Mouse (Mus musculus) limb, embryonic 10.5 days (tissue): Measurements from ENCODE around the gene Hlcs. TPM values are rescaled to one million over a fixed set of nuclear protein-coding genes. Genes with fewer than 3 reads are reported as not detected.

Source experiments
- DNase-seq: peaks from one replicate; pipeline ENCODE4 v3.0.0-alpha.2; 2017; ENCODE audit warnings: low spot score
- H3K27ac ChIP-seq: fragments of 300-500 bp; sonication (generic); 2 replicates; pipeline ENCODE4 v1.5.1; 2016; ENCODE audit warnings: mild to moderate bottlenecking
- H3K27me3 ChIP-seq: fragments of 300-500 bp; sonication (generic); 2 replicates; pipeline ENCODE4 v1.6.1; 2016; ENCODE audit warnings: low read depth, mild to moderate bottlenecking; ENCODE audit not compliant: poor library complexity, severe bottlenecking
- H3K36me3 ChIP-seq: fragments of 300-500 bp; sonication (generic); 2 replicates; pipeline ENCODE4 v1.6.1; 2016; ENCODE audit warnings: mild to moderate bottlenecking, moderate library complexity
- H3K4me1 ChIP-seq: fragments of 300-500 bp; sonication (generic); 2 replicates; pipeline ENCODE4 v1.6.1; 2016
- H3K4me3 ChIP-seq: fragments of 300-500 bp; sonication (generic); 2 replicates; pipeline ENCODE4 v1.5.1; 2016; ENCODE audit warnings: mild to moderate bottlenecking, moderate library complexity
- H3K9me3 ChIP-seq: fragments of 300-500 bp; sonication (generic); replicated peaks from 2 replicates; pipeline ENCODE4 v1.6.1; 2016; ENCODE audit warnings: mild to moderate bottlenecking
- WGBS: fragments of 180-500 bp; shearing (Covaris S2); methylation state at CpG from one replicate; pipeline ENCODE4 v1.1.7; 2016; 5-methylcytosine and 5-hydroxymethylcytosine counted together
- polyA plus RNA-seq: library from polyadenylated mRNA; unstranded; fragments of >200 nt; fragmentation: Nextera tagmentation; extraction: Ambion mirVana; gene quantifications from 2 replicates; pipeline ENCODE4 v1.2.1, GENCODE M21; 2016

Gene Hlcs
- polyA plus RNA-seq, 1 experiment from 2014 or later, result 11.7 TPM

- Histone ChIP-seq H3K4me1 (peaks cover 47% of the 10 kb centered on the region), H3K9me3 (no peaks in the 10 kb centered on the region), H3K27me3 (peaks cover 78% of the 10 kb centered on the region), H3K27ac (no peak overlapping the region), H3K4me3 (no peak overlapping the region), H3K36me3 (no peaks in the 10 kb centered on the region)
- no peak for DNase-seq
- WGBS, result 91% methylated on average over 25 of the region's 25 CpGs
These were observed 121.7 kb downstream of the Hlcs start for GRCm38 (mm10) chr16:94191379-94192315.

- no peak for DNase-seq
- H3K4me3 ChIP-seq, result no peak overlapping the region
- H3K4me1 ChIP-seq, result peaks cover 33% of the 10 kb centered on the region
- H3K27me3 ChIP-seq, result peaks cover 89% of the 10 kb centered on the region
- 91% methylated on average over 5 of the region's 5 CpGs for WGBS
- no peaks in the 10 kb centered on the region for H3K9me3 ChIP-seq
- H3K27ac ChIP-seq, result no peak overlapping the region
- no peaks in the 10 kb centered on the region for H3K36me3 ChIP-seq
These were observed 123.1 kb downstream of the Hlcs start for GRCm38 (mm10) chr16:94190256-94190655.

- H3K27ac ChIP-seq, result no peak overlapping the region
- no peaks in the 10 kb centered on the region for H3K9me3 ChIP-seq
- no peak for DNase-seq
- H3K36me3 ChIP-seq, result no peaks in the 10 kb centered on the region
- H3K4me3 ChIP-seq, result no peak overlapping the region
- 89% methylated on average over 12 of the region's 12 CpGs for WGBS
- peaks cover 87% of the 10 kb centered on the region for H3K27me3 ChIP-seq
- peaks cover 20% of the 10 kb centered on the region for H3K4me1 ChIP-seq
These were observed 126.8 kb downstream of the Hlcs start for GRCm38 (mm10) chr16:94186526-94186925.

DNA sequence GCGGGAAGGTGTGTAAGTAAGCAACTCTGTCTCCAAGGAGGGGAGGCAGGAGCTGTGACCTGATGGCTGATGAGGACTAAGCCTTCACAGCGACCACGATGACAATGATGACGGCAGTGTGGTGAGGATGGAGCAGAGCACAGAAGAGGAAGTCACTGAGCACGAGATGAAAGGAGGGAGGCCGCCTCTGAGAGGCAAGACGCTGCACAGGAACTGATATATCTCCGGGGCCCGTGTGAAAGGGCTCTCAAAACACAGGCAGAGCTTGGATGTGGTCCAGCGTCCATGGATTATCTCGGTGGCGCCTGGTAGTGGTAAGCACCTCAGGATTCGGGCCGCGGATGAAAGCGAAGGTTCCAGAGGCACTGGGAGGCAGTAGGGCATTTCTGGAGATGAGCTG lies 127.9 kb downstream of the Hlcs start:
- Histone ChIP-seq H3K4me3 (no peak overlapping the region), H3K27ac (no peak overlapping the region), H3K4me1 (peaks cover 19% of the 10 kb centered on the region), H3K36me3 (no peaks in the 10 kb centered on the region), H3K9me3 (no peaks in the 10 kb centered on the region), H3K27me3 (peaks cover 89% of the 10 kb centered on the region)
- DNase-seq, result no peak
- 73% methylated on average over 16 of the region's 16 CpGs for WGBS

- H3K4me3 ChIP-seq, result peak overlapping the region; percentile 25; the same call in 1 of the 2 replicates
These were observed 133.1 kb downstream of the Hlcs start for GRCm38 (mm10) chr16:94180122-94180870.

GRCm38 (mm10) chr16:94179341-94180121 lies 133.8 kb downstream of the Hlcs start:
- H3K36me3 ChIP-seq, result no peaks in the 10 kb centered on the region
- peaks cover 32% of the 10 kb centered on the region for H3K4me1 ChIP-seq
- peak overlapping the region; percentile 58; the same call in 1 of the 2 replicates for H3K27ac ChIP-seq
- H3K4me3 ChIP-seq, result peak overlapping the region; percentile 25
- WGBS, result 23% methylated on average over 25 of the region's 25 CpGs
- H3K9me3 ChIP-seq, result no peaks in the 10 kb centered on the region
- peak; percentile 56 for DNase-seq
- H3K27me3 ChIP-seq, result peaks cover 88% of the 10 kb centered on the region

More at GRCm38 (mm10) chr16:94180122-94180870, 133.1 kb downstream of the Hlcs start:
- Histone ChIP-seq H3K27me3 (peaks cover 90% of the 10 kb centered on the region), H3K36me3 (no peaks in the 10 kb centered on the region), H3K4me1 (peaks cover 29% of the 10 kb centered on the region), H3K9me3 (no peaks in the 10 kb centered on the region), H3K27ac (peak overlapping the region; percentile 42; the same call in 1 of the 2 replicates)
- 43% methylated on average over 12 of the region's 12 CpGs for WGBS
- no peak for DNase-seq

DNA sequence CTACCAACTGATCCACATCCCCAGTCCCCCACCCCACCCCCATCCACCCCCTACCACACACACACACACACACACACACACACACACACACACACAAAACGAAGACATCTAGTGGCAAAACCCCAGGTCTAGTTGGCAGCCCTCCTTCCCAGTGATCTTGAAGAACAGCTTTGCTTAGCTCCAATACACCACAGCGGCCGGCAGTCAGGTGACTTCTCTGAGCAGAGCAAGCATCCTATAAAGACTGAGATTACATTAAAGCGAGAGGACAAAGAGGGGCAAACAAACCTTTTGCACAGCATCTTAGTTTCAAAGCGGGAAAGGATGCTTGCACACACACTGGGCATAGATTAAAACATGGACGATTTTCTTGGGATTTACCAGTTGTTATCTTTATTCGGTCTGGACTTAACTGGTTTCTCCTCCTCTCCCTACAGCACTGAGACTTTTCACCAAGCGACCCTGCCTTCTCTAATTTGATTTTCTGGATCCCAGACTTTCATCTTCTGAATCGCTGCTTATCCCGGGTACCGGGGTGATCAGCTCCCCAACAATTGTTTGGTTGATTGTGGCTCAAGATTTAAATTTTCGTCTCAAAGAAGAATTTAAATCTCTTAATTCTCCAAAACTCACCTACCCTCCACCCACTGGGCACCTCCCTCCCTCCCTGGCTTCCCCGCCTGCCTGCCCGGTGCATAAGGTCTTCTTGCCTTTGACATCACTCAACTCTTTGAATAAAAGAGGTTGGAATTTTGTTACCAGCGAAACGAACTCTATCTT lies 134.7 kb downstream of the Hlcs start:
- DNase-seq, result no peak
- H3K4me3 ChIP-seq, result peak overlapping the region; percentile 25; the same call in 1 of the 2 replicates
- 62% methylated on average over 16 of the region's 16 CpGs for WGBS
- H3K27me3 ChIP-seq, result peaks cover 86% of the 10 kb centered on the region
- peaks cover 39% of the 10 kb centered on the region for H3K4me1 ChIP-seq
- H3K27ac ChIP-seq, result no peak overlapping the region
- H3K36me3 ChIP-seq, result no peaks in the 10 kb centered on the region
- no peaks in the 10 kb centered on the region for H3K9me3 ChIP-seq

- 91% methylated on average over 21 of the region's 21 CpGs for WGBS
- H3K27me3 ChIP-seq, result peaks cover 84% of the 10 kb centered on the region
- DNase-seq, result no peak
- H3K36me3 ChIP-seq, result no peaks in the 10 kb centered on the region
- no peak overlapping the region for H3K4me3 ChIP-seq
- no peak overlapping the region for H3K27ac ChIP-seq
- H3K9me3 ChIP-seq, result no peaks in the 10 kb centered on the region
- peaks cover 34% of the 10 kb centered on the region for H3K4me1 ChIP-seq
These were observed 136.1 kb downstream of the Hlcs start for GRCm38 (mm10) chr16:94176997-94177857.

GRCm38 (mm10) chr16:94175366-94175986 lies 137.9 kb downstream of the Hlcs start:
- Histone ChIP-seq H3K27me3 (peaks cover 81% of the 10 kb centered on the region), H3K36me3 (no peaks in the 10 kb centered on the region), H3K9me3 (no peaks in the 10 kb centered on the region), H3K4me1 (peaks cover 33% of the 10 kb centered on the region), H3K4me3 (no peak overlapping the region), H3K27ac (no peak overlapping the region)
- DNase-seq, result no peak
- WGBS, result 86% methylated on average over 7 of the region's 7 CpGs

GRCm38 (mm10) chr16:94173361-94173760 lies 140.0 kb downstream of the Hlcs start:
- Histone ChIP-seq H3K27me3 (peaks cover 74% of the 10 kb centered on the region), H3K4me3 (no peak overlapping the region), H3K27ac (no peak overlapping the region), H3K36me3 (no peaks in the 10 kb centered on the region), H3K9me3 (no peaks in the 10 kb centered on the region), H3K4me1 (peaks cover 18% of the 10 kb centered on the region)
- WGBS, result 84% methylated on average over 1 of the region's 1 CpGs
- DNase-seq, result no peak

GRCm38 (mm10) chr16:94170218-94170617 lies 143.2 kb downstream of the Hlcs start:
- DNase-seq, result no peak
- no peaks in the 10 kb centered on the region for H3K36me3 ChIP-seq
- H3K4me3 ChIP-seq, result no peak overlapping the region
- no peak overlapping the region for H3K27ac ChIP-seq
- no peaks in the 10 kb centered on the region for H3K9me3 ChIP-seq
- H3K4me1 ChIP-seq, result peaks cover 20% of the 10 kb centered on the region
- H3K27me3 ChIP-seq, result peaks cover 72% of the 10 kb centered on the region
- WGBS, result 50% methylated on average over 4 of the region's 4 CpGs
